Mouse (Mus musculus): ENCODE data around the gene Syne1.

DNA sequence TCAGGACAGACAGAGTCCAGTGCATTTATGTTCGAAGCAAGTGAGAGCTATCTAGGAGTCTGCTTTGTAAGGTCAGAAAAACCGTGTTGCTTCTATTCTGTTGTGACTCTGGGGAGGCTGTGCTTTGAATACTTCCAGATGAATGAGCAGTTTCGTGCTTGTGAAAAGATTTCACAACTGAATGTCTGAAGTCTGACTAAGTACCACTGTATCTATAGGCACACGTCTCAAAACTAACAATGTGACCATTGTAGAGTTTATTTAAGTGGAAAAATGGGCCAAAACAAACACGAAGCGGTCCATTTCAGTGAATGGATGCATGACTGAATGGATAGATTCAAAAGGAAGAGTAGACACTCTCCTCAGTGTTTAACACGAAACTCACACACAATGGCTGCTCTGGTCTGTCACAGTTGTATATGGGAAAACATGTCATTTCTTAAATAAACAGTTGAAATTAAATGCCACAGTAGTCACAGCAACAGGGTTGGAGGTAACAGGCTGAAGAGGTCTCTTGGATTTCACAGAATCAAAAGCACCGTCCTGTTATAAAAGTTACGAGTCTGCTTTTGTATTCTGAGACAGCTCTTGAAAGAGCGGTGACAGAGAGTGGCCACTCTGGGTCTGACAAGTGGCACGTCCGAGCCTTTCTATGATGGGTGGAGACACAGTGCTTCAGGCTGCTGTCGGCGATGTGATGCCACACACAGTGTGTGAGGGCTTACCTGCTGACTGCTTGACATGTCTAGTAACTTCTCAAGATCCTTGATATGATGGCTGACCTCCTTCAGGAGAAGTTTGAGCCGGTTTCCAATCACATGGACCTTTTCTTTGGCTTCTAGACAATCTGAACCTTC lies 518.9 kb downstream of the Syne1 start:
- TF ChIP-seq CTCF (IDR thresholded peaks at IDR 0.05; ENCODE audit: low read depth): no peak
- TF ChIP-seq EP300 (IDR thresholded peaks at IDR 0.05; ENCODE audit: low read depth): no peak

Measured in liver, postnatal 0 days (tissue).